Mouse (Mus musculus) cerebellum, postnatal 36 days (tissue): ENCODE results near the gene Hyou1.
"Not testable (repeated sequence)": the region's sequence is repeated elsewhere in the genome, so short reads cannot be mapped to it uniquely, and the experiment has no call there.

Experiments
- DNase-seq, 2 experiments: peaks; one replicate each; pipeline ENCODE4 v3.0.0; 2021 to 2022; ENCODE audit warnings: mixed read lengths in 2 of 2

Gene Hyou1

DNA sequence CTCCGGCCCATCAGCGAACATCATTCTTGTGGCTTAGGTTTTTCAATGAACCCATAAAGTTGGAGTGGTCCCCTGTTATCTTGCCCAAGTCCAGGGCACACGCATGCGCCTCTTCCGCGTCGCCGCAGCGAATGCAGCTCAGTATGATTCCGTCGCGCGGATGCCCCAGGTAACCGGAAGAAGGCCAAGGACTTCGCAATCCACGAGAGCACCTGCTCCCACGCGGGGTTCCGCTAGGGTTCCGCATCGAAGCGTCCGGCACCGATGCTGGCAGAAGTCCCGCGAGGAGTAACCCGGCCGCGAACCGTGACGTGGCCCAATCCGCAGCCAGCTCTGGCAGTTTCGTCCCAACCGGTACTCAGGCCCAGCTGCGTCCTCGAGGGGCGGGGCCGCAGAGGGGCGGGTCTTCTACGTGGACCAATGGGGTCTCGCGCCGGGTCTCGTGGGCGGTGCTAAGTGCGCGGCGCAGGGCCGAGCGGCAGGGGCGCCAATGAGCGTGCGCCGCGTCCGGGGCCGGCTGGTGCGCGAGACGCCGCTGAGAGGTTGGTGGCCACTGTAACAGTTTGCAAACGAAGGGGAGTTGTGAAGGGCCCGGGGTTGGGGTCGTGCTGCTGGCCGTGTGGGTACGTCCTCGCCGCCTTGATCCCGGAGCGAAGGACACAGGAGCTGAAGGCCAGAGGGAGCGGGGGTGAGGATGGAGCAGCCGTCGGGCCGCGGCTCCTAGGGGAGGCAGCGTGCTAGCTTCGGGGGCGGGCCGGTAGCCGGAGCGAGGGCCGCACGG lies at the start of gene Hyou1:
TSS of gene Hyou1 (plus strand) at position 437 of the 781 bp plus-strand sequence.
- DNase-seq: peak; percentile 99

DNA sequence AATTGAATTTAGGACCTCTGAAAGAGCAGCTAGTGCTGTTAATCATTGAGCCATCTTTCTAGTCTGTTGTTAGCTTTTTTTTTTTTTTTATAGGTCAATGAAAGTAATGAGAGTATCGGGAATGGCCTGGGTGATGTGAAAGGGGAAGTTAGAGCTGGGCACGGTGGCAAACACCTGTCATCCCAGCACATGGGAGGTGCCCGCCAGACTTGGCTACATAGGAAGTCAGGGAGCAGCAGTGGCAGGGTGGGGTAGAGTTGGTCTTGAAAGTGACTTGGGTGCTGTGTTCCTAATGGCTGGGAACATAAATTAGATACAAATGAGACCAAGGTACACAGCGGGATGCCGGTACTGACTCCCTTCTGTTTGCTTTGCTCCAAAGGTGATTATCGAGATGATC lies 48.6 kb upstream of the Hyou1 start:
- DNase-seq: no peak

DNA sequence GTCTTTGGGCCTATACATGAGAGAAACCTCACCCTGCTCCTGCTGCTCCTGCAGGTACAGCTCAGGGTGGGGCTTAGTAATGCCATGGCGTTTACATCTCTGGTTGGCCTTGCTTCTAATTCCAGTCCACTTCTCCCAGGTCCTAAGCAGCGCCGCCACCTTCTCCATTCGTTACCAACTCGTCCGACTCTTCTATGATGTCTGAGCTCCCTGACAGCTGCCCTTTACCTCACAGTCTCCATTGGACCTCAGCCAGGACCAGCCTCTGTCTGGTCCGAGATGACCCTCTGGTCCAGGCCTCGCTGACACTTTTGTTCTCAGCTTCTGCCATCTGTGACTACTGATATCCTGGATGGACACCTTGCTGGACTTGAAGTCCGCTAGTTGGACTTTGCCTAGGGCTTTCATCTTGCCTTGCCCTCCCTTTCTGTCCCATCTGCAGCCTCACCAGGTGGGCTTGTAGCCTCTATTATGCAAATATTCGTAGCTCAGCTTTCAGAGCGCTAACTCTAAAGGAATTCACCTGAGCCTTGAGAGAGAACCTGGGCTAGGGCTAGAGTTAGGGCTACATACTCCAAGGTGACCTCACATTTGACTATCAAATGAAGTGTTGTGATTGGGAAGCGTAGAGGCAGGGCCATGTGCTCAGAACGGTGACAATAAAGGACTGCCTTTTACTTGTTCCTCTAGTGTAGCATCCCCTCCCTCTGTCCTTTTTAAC lies 46.2 kb upstream of the Hyou1 start:
- DNase-seq: peak in 1 of 2 experiments; percentile 14

DNA sequence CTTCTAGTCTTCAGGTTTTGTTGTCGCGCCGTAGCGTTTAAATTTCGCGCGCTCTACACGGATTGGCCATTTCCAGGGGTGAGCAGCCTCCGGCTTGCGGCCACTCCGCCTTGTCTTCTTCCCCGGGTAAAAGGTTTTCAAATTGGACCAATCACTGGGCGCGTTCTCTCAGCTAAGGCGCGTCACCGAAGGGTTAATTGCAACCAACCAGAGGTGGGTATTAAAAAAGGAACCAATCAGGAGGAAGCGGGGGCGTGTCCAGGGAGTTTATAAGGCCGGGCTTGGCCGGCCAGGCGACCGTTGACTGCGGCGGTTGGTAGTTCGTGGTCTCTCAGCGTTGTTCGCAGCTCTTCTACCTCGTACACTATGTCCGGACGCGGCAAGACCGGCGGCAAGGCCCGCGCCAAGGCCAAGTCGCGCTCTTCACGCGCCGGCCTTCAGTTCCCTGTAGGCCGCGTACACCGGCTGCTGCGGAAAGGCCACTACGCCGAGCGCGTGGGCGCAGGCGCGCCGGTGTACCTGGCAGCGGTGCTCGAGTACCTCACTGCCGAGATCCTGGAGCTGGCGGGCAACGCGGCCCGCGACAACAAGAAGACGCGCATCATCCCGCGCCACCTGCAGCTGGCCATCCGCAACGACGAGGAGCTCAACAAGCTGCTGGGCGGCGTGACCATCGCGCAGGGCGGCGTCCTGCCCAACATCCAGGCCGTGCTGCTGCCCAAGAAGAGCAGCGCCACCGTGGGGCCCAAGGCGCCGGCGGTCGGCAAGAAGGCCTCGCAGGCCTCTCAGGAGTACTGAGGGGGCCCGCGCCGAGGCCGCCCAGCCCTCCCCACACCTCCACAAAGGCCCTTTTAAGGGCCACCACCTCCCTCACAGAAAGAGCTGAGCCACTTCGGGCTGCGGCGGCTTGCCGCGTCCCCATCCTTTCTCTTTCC lies 44.6 kb upstream of the Hyou1 start, which contains the start of gene H2afx:
TSS of gene H2afx (plus strand) at position 299 of the 935 bp plus-strand sequence.
- DNase-seq: peak; percentile 97 to 98

DNA sequence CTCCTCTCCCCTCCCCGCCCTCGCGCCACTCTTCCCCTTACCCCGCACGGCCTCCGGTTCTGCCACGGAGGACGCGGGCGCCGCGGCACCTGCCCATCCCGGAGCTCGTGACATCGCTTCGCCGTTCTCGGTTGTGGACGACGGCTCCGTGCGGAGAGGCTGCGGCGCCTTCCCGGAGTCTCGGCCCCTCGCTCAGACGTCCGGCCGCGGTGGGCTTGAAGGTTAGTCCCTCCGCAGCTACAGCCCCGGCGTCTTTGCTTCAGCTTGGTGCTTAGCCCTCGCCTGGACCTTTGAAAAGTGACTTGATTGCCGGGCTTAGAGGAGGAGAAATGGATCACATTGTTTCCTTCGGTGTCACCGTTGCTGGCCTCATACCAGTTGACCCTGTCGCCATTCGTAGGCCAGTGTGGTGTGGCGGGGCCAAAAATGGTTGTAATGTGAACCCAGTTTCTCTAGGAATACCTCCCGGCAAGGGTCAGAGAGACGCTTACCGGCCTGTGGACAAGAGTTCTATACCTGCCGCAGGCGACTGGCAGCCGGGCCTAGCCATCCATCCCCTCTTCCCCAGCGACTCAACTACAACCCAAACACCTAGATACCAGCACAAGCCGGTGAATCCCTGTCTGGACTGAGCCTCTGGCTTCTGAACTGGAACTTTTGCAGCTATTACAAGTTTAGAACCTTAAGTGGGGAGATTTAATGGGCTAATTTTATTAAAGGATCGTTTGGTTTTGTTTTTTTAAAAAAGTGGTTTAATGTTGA lies 43.8 kb upstream of the Hyou1 start:
- DNase-seq: peak in 1 of 2 experiments; percentile 39

DNA sequence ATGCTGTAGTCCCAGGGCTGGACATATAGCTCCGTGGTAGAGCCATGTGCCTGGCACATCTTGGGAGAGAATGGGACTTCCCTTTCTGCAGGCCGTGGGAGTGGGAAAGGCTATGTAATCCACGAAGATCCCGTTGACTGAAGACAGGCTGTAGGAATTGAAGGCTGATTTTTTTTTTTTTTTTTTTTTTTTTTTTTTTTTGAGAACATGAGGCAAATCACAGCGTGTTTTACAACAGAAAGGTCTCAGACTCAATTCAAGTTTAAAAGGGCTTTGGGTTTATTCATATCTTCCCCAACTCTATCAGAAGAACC lies 43.2 kb upstream of the Hyou1 start:
- no peak for DNase-seq

DNA sequence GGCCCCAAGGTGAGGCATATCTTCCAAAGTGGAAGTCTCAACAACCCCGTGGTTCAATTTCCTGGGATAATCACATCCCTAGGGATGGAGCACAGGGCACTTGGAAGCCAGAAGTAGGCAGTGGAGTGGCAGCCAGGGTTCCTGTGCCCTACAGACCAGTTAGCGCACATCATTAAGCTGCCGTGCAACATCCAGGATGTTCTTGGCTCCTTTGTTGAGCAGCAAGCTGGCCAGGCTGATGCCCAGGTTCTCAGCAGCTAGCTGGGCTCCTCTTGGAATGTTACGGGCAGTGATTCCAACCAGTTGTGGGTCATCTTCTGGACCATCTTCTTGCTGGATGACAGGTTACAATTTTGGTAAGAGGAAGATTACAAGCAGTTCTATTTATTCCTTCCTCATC lies 42.8 kb upstream of the Hyou1 start:
- not testable (repeated sequence) for DNase-seq

DNA sequence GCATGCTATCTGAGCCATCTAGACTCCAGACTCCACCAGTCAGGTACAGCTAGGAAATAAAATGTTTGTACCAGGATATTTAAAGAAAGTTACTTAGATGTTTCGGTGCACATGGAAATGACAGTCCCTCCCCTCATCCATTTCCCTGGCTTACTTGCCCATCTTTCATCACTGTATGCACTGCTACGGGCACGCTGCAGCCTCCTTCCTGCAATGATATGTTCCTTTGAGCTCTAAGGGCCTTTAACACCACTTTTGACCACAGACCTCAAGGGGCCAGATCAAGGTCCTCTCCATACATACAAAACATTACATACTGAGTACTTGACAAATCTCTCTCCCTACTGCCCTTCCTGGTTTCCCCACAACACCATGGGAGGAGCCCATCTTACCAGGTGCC lies 42.3 kb upstream of the Hyou1 start:
- DNase-seq: no peak

DNA sequence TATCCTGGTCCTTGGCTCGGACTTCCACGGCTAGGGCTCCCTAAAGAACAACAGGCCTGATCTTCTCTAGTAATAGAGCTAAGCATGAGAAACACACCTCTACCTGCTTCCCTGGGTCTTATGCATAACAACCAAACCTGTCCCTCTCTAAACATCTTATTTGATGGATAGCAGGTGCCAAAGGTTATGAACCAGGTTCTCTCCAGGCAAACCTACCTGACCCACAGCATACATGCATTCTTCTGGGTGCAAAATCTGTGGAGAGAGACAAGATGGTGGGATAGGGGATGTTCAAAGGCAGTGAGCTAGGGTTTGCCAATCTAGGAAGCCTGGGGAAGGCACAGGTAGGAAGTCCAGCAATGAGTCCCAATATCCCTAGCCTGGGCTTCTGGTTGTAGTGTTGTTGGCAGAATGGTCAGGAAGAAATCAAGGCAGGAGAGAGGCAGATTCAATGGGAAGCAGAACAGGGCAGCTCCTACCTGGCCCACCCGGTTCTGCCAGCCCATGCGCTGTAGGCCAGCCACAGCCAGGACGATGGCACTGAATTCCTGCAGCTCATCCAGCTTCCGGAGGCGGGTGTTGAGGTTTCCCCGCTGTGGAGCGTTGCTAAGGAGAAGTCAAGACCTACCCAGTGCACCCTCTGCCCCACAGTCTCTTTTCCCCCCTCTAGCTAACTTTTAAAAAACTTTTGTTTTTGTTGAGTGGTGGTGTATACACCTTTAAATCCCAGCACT lies 41.7 kb upstream of the Hyou1 start:
- DNase-seq: no peak

DNA sequence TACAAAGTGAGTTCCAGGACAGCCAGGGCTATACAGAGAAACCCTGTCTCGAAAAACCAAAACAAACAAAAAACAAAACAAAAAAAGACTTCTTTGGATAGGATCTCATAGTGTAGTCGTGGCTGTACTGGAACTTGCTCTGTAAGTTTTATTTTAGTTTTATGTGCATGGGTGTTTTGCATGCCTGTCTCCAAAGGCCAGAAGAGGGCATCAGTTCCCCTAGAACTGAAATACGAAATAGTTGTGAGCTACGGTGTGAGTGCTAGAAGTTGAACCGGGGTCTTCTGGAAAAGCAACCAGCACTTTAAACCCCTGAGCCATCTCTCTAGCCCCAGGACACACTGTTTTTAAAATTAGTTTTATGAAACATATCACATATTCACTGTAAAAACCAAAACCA lies 40.7 kb upstream of the Hyou1 start:
- no peak for DNase-seq

DNA sequence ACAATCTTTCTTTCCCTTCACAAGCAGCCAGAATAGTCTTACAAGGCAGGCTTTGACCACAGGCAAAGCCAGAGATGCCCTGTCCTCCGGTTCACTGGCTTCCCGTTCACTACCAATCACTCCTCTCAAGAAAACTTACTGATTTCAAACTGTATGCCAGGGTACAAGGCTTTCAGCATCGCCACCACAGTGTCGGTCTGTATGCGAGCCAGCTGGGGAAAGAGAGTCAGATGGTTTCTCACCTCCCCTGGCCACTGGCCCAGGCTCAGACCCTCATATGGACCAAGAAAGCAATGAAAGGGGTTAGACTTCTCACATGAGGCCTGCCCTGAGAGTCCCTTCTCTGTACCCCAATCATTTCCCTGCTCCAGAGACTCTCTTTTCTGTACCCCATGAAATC lies 37.8 kb upstream of the Hyou1 start:
- DNase-seq: no peak

DNA sequence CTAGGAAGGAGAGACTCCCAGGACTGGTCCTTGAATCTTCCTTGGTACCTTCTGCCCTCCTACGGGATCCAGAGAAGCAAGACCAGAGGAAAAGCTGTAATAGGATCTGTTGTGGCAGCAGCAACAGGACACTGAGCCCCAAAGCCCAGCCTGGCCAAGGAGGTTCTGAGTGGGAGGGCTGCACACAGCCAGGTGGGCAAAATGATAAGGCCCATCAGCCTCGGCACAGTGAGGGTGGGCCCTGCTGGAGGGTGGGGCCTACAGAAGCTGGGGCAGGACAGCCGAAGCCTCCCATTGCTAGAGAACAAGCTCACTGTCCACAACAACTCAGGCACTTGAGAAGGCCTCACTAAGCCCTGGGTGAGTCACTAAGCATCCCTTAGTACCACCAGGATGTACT lies 37.1 kb upstream of the Hyou1 start:
- no peak for DNase-seq

DNA sequence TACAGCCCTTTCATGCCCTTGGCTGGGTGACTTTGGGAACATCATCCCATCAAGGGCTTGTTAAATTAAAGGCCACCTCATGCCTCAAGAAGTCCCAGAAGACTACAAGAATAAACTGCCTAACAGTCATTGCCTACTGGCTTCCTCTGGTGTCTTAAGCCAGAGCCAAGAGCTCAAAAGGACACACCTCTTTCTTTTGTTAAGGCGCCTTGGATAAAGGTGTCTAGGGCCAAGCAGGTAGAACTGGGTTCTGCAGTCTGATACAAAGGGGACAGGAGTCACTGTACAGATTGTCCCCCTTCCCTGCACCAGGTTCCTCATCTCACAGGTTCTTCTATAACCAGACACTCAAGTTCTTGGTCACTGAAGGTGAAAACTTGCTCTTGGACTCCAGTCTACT lies 36.7 kb upstream of the Hyou1 start:
- no peak for DNase-seq

DNA sequence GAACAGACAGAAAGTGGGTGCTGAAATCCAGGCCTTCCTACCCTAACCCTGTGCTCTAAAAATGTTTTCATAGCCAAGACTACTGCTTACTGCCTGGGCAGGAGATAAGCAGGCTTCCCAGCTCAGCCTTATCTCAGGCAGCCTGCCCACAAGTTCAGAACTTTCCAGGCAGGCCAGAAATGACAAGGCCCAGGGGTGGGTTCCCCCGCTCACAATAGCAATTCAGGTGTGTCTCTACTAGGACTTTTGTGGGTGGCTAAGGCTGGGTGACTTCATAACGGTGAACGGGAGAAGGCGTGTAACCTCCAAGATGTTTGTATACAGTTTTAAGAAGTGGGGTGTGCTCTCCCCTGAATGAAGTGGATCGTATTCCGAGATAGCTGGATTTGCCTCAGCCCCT lies 36.0 kb upstream of the Hyou1 start:
- DNase-seq: no peak

DNA sequence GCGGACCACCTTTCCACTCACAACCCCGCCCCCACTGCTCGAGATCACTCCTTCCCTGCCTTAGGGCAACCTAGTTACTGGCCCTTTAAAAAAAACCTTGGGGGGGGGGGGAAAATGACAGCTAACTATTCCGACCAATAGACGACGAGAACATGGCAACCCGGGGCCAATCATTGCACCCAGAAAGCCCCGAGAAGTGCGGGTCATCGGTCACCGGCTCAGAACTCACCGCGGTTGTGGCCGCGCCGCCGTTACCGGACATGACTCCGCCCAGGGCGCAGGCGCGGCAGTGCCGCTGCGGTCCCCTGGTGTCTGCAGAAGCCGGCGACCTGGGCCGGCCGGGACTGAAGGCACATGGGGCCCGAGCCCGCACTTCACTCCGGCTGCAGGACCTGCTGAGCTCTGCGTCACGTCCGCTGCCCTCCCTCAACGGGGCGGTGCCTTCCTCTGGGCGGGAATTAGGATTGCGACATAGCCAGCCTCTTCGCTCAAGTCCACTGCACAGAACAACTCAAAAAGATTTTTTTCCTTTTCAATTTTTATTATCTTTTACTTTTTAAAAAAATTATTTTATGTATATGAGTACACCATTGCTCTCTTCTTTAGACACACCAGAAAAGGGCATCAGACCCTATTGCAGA lies 35.4 kb upstream of the Hyou1 start, which contains the start of gene Hmbs:
TSS of gene Hmbs (minus strand) at position 448 of the 641 bp plus-strand sequence.
- DNase-seq: peak; percentile 86 to 89

DNA sequence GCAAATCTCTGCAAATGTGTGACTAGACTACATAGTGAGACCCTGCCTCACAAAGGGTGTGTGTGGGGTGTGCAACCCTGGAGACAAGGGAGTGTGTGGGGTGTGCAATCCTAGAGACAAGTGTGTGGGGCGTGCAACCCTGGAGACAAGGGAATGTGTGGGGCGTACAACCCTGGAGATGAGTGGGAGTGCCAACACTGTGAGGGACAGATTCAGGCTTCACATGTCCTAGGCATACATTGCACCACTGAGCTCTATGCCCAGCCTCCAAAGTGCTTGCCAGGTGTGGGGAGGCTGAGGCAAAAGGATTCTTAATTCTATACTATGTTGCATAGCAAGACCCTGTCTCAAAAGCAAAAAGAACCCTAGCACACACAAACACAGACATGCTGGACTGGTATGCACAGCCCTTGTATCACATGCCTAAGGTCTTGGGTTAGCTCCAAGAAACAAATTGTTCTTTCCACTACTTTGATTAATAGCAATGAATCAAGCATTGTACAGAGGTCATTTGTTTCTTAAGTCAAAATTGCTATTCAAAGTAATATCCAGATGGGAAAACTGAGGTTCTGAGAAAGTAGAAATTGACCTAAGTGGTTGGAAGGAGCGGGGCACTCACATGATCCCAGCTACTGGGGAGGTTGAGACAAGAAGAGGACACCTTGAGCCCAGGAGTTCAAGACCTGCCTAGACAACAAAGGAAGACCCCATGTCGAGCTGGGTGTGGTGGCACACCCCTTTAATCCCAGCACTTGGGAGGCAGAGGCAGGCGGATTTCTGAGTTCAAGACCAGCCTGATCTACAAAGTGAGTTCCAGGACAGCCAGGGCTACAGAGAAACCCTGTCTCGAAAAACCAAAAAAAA lies 33.5 kb upstream of the Hyou1 start:
- DNase-seq: no peak

DNA sequence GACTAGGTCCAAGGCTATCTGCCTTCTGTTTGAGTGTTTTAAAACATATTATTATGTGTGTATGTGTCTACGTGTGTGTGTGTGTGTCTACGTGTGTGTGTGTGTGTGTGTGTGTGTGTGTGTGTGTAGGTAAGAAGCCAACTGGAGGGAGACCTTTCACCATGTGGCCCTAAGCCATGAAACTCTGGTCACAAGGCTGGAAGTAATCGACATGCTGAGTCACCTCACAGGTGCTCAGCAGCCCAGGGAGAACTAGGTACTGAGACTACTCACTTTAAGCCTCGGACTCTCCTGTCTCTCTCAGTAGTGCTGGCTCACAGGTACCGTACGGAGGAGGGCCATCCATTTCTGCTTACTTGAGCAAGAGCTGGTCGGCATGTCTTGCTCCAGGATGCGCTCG lies 32.1 kb upstream of the Hyou1 start:
- DNase-seq: no peak

DNA sequence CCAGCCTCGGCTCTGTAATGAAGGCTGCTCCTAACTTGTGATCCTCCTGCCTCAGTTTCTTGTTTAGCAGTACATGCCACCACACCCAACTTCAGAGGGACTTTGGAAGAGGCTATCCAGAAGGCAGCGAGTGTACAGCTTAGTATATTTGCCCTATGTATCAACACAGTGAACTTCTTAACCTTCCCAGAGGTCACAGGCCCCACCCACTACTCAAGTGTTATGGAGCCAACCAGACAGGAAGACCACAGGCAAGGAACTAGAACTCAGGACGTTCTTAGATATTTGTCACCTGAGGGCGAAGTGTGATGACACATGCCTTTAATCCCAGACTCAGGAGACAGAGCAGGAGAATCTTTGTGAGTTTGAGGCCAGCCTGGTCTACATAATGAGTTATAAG lies 31.7 kb upstream of the Hyou1 start:
- DNase-seq: no peak

DNA sequence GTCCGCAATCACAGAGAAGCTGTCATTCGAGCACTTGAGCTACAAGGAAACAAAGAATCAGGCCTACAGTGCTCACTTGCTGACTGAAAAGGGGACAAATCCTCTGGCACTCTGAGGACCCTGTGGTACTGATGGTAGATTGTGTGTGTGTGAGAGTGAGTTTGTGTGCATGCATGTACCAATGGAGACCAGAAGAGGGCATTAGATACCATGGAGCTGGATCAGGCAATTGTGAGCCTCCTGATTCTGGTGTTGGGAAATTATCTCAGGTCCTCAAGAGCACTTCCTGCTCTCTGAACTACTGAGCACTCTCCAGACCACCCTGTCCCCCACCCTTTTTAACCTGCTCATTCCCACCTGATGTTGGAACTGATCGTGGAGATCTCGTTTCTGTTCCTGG lies 30.7 kb upstream of the Hyou1 start:
- DNase-seq: no peak

DNA sequence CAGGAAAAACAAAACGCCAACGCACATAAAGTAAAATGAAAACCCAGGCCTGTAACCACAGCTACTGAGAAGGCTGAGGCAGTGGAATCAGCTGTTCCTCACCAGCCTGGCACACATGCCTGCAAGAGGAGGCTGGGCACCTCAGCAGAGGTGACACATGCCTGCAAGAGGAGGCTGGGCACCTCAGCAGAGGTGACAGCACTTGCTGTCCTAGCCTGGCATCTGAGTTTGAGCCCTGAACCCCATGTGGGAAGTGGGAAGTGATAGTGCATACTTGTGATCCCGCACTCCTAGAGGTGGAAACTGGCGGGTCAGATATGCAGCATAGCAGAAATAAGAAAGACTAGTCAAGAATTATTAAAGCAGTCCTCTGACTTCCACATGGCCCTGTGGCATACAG lies 27.9 kb upstream of the Hyou1 start:
- no peak for DNase-seq
